Mouse (Mus musculus) MEL (cell line): ENCODE results near the gene Prkaa1. TPM values are rescaled to one million over a fixed set of nuclear protein-coding genes. Genes with fewer than 3 reads are reported as not detected.

ENCODE experiments used
- DNase-seq: peaks from one replicate; pipeline ENCODE4 v3.0.0; 2011; ENCODE audit warnings: low read depth, low spot score
- H3K27ac ChIP-seq: 2 replicates; pipeline ENCODE4 v1.5.1; 2012; ENCODE audit warnings: low read depth, mild to moderate bottlenecking, control low read depth, low read length, moderate library complexity; ENCODE audit not compliant: control insufficient read depth
- H3K27me3 ChIP-seq, 2 experiments: fragments of 150-350 bp in 1 of 2; sonication (generic) in 1 of 2; 2 replicates each; pipeline ENCODE4 v1.6.1; 2012; ENCODE audit warnings: low read length in 2 of 2, mild to moderate bottlenecking in 2 of 2, improper control_type of control experiment in 1 of 2, moderate library complexity in 1 of 2; ENCODE audit not compliant: insufficient read depth in 2 of 2, control insufficient read depth in 1 of 2
- H3K36me3 ChIP-seq, 2 experiments: 2 replicates each; pipeline ENCODE4 v1.6.1; 2012 to 2014; ENCODE audit warnings: low read length in 2 of 2, improper control_type of control experiment in 1 of 2, inconsistent platforms in 1 of 2, mild to moderate bottlenecking in 1 of 2; ENCODE audit not compliant: insufficient read depth in 2 of 2, control insufficient read depth in 1 of 2
- H3K4me1 ChIP-seq, 2 experiments: fragments of 150-350 bp in 1 of 2; sonication (generic) in 1 of 2; 2 replicates each; pipeline ENCODE4 v1.6.1; 2012; ENCODE audit warnings: low read length in 2 of 2, improper control_type of control experiment in 1 of 2, mild to moderate bottlenecking in 1 of 2; ENCODE audit not compliant: insufficient read depth in 2 of 2, control insufficient read depth in 1 of 2
- H3K4me3 ChIP-seq, 2 experiments: fragments of 150-350 bp in 1 of 2; sonication (generic) in 1 of 2; 2 replicates each; pipeline ENCODE4 v1.5.1; 2012; ENCODE audit warnings: low read depth in 2 of 2, low read length in 2 of 2, mild to moderate bottlenecking in 2 of 2, moderate library complexity in 2 of 2, control low read depth in 1 of 2, improper control_type of control experiment in 1 of 2; ENCODE audit not compliant: control insufficient read depth in 1 of 2, insufficient read depth in 1 of 2
- H3K79me2 ChIP-seq: 2 replicates; pipeline ENCODE4 v1.6.1; 2012; ENCODE audit warnings: mild to moderate bottlenecking, low read length, moderate library complexity; ENCODE audit not compliant: control insufficient read depth, poor library complexity, insufficient read depth
- H3K9ac ChIP-seq: 2 replicates; pipeline ENCODE4 v1.6.1; 2012; ENCODE audit warnings: low read depth, mild to moderate bottlenecking, control low read depth, low read length, moderate library complexity; ENCODE audit not compliant: control insufficient read depth, poor library complexity, severe bottlenecking
- H3K9me3 ChIP-seq: fragments of 150-350 bp; sonication (generic); replicated peaks from 2 replicates; pipeline ENCODE4 v1.6.1; 2012; ENCODE audit warnings: mild to moderate bottlenecking, low read length, improper control_type of control experiment, moderate library complexity; ENCODE audit not compliant: insufficient read depth
- CHD1 ChIP-seq: IDR thresholded peaks from 2 replicates; pipeline ENCODE4 v1.6.1; 2012; ENCODE audit warnings: low read depth, mild to moderate bottlenecking, inconsistent platforms, low read length, improper control_type of control experiment
- CTCF ChIP-seq, 3 experiments: IDR thresholded peaks in 2 of 3; conservative IDR thresholded peaks in 1 of 3; 2 replicates each; pipeline ENCODE4 v1.5.1; 2011 to 2012; ENCODE audit warnings: low read length in 3 of 3, low read depth in 2 of 3, mild to moderate bottlenecking in 2 of 3, improper control_type of control experiment in 1 of 3, inconsistent platforms in 1 of 3, mixed read lengths in 1 of 3, moderate library complexity in 1 of 3; ENCODE audit not compliant: control insufficient read depth in 1 of 3, insufficient read depth in 1 of 3, poor library complexity in 1 of 3, severe bottlenecking in 1 of 3
- E2F4 ChIP-seq: IDR thresholded peaks from 2 replicates; pipeline ENCODE4 v1.6.1; 2011; ENCODE audit warnings: low read depth, low read length, improper control_type of control experiment, borderline replicate concordance
- ELF1 ChIP-seq: IDR thresholded peaks from 2 replicates; pipeline ENCODE4 v1.6.1; 2014; ENCODE audit warnings: low read depth, mild to moderate bottlenecking, inconsistent platforms, low read length, improper control_type of control experiment, moderate library complexity
- EP300 ChIP-seq, 2 experiments: IDR thresholded peaks; 2 replicates each; pipeline ENCODE4 v1.6.1; 2011; ENCODE audit warnings: improper control_type of control experiment in 2 of 2, low read length in 2 of 2, low read depth in 1 of 2, mild to moderate bottlenecking in 1 of 2
- ETS1 ChIP-seq: IDR thresholded peaks from 2 replicates; pipeline ENCODE4 v1.6.1; 2012; ENCODE audit warnings: low read depth, mild to moderate bottlenecking, inconsistent platforms, low read length, improper control_type of control experiment, moderate library complexity
- GATA1 ChIP-seq: IDR thresholded peaks from 2 replicates; pipeline ENCODE4 v1.6.1; 2011; ENCODE audit warnings: low read depth, low read length, improper control_type of control experiment
- HCFC1 ChIP-seq: IDR thresholded peaks from 2 replicates; pipeline ENCODE4 v1.6.1; 2012; ENCODE audit warnings: low read depth, mild to moderate bottlenecking, inconsistent platforms, low read length, improper control_type of control experiment, moderate library complexity
- JUND ChIP-seq: IDR thresholded peaks from 2 replicates; pipeline ENCODE4 v1.6.1; 2011; ENCODE audit warnings: low read depth, mild to moderate bottlenecking, improper control_type of control experiment, low read length
- KAT2A ChIP-seq: conservative IDR thresholded peaks from 2 replicates; pipeline ENCODE4 v1.6.1; 2012; ENCODE audit warnings: low read depth, low read length, improper control_type of control experiment, inconsistent platforms
- MAFK ChIP-seq: IDR thresholded peaks from 2 replicates; pipeline ENCODE4 v1.6.1; 2011; ENCODE audit warnings: low read depth, mild to moderate bottlenecking, low read length, improper control_type of control experiment, borderline replicate concordance
- MAX ChIP-seq: IDR thresholded peaks from 2 replicates; pipeline ENCODE4 v1.6.1; 2011; ENCODE audit warnings: low read length, improper control_type of control experiment
- MAZ ChIP-seq: IDR thresholded peaks from 2 replicates; pipeline ENCODE4 v1.6.1; 2012; ENCODE audit warnings: low read depth, mild to moderate bottlenecking, inconsistent platforms, low read length, improper control_type of control experiment
- MEF2A ChIP-seq: IDR thresholded peaks from 2 replicates; pipeline ENCODE4 v1.6.1; 2014; ENCODE audit warnings: low read depth, mild to moderate bottlenecking, inconsistent platforms, low read length, improper control_type of control experiment; ENCODE audit not compliant: poor library complexity, insufficient replicate concordance, severe bottlenecking; ENCODE audit errors: extremely low read depth
- MXI1 ChIP-seq: IDR thresholded peaks from 2 replicates; pipeline ENCODE4 v1.6.1; 2011; ENCODE audit warnings: mild to moderate bottlenecking, low read depth, low read length, improper control_type of control experiment
- MYB ChIP-seq: IDR thresholded peaks from 2 replicates; pipeline ENCODE4 v1.6.1; 2011; ENCODE audit warnings: mild to moderate bottlenecking, low read depth, low read length, improper control_type of control experiment
- MYC ChIP-seq: IDR thresholded peaks from 2 replicates; pipeline ENCODE4 v1.6.1; 2011; ENCODE audit warnings: low read depth, mild to moderate bottlenecking, low read length, improper control_type of control experiment, moderate library complexity
- NELFE ChIP-seq: IDR thresholded peaks from 2 replicates; pipeline ENCODE4 v1.6.1; 2011; ENCODE audit warnings: low read depth, low read length, improper control_type of control experiment
- NRF1 ChIP-seq: IDR thresholded peaks from 2 replicates; pipeline ENCODE4 v1.6.1; 2014; ENCODE audit warnings: low read depth, mild to moderate bottlenecking, inconsistent platforms, low read length, improper control_type of control experiment, moderate library complexity; ENCODE audit not compliant: poor library complexity, insufficient read depth, severe bottlenecking
- POLR2AphosphoS2 ChIP-seq: IDR thresholded peaks from 2 replicates; pipeline ENCODE4 v1.6.1; 2011; ENCODE audit warnings: low read length, improper control_type of control experiment
- POLR2AphosphoS5 ChIP-seq: IDR thresholded peaks from 2 replicates; pipeline ENCODE4 v1.6.1; 2012; ENCODE audit warnings: low read depth, borderline replicate concordance, mild to moderate bottlenecking, inconsistent platforms, low read length, moderate library complexity, mixed read lengths
- RAD21 ChIP-seq: IDR thresholded peaks from 2 replicates; pipeline ENCODE4 v1.6.1; 2011; ENCODE audit warnings: mild to moderate bottlenecking, low read depth, low read length, improper control_type of control experiment
- RCOR1 ChIP-seq: IDR thresholded peaks from 2 replicates; pipeline ENCODE4 v1.6.1; 2012; ENCODE audit warnings: low read depth, mild to moderate bottlenecking, inconsistent platforms, low read length, improper control_type of control experiment
- SIN3A ChIP-seq: IDR thresholded peaks from 2 replicates; pipeline ENCODE4 v1.6.1; 2012; ENCODE audit warnings: low read length, improper control_type of control experiment, inconsistent platforms
- SMC3 ChIP-seq: IDR thresholded peaks from 2 replicates; pipeline ENCODE4 v1.6.1; 2011; ENCODE audit warnings: low read depth, low read length, improper control_type of control experiment
- TBP ChIP-seq: IDR thresholded peaks from 2 replicates; pipeline ENCODE4 v1.8.0; 2011; ENCODE audit warnings: low read depth, low read length, improper control_type of control experiment
- TCF12 ChIP-seq: IDR thresholded peaks from 2 replicates; pipeline ENCODE4 v1.6.1; 2014; ENCODE audit warnings: low read depth, mild to moderate bottlenecking, inconsistent platforms, low read length, improper control_type of control experiment, moderate library complexity
- USF1 ChIP-seq: IDR thresholded peaks from 2 replicates; pipeline ENCODE4 v1.6.1; 2014; ENCODE audit warnings: low read depth, mild to moderate bottlenecking, inconsistent platforms, low read length, improper control_type of control experiment, moderate library complexity
- ZC3H11A ChIP-seq: IDR thresholded peaks from 2 replicates; pipeline ENCODE4 v1.6.1; 2012; ENCODE audit warnings: low read depth, mild to moderate bottlenecking, inconsistent platforms, low read length, improper control_type of control experiment
- ZKSCAN1 ChIP-seq: IDR thresholded peaks from 2 replicates; pipeline ENCODE4 v1.6.1; 2012; ENCODE audit warnings: low read depth, mild to moderate bottlenecking, inconsistent platforms, low read length, improper control_type of control experiment, moderate library complexity
- ZMIZ1 ChIP-seq: IDR thresholded peaks from 2 replicates; pipeline ENCODE4 v1.6.1; 2012; ENCODE audit warnings: low read depth, mild to moderate bottlenecking, inconsistent platforms, low read length, improper control_type of control experiment, moderate library complexity
- ZNF384 ChIP-seq: IDR thresholded peaks from 2 replicates; pipeline ENCODE4 v1.6.1; 2012; ENCODE audit warnings: low read depth, mild to moderate bottlenecking, inconsistent platforms, low read length, improper control_type of control experiment
- polyA plus RNA-seq, 2 experiments: library from polyadenylated mRNA; stranded (reverse) in 1 of 2; unstranded in 1 of 2; fragments of >175 nt in 1 of 2; fragments of >200 nt in 1 of 2; gene quantifications; 2 replicates each; pipeline versions ENCODE4 v1.2.1 to v1.2.4; 2012; ENCODE audit warnings: low replicate concordance in 2 of 2, low read depth in 1 of 2; ENCODE audit not compliant: insufficient read length in 2 of 2, insufficient read depth in 1 of 2, missing spikeins in 1 of 2
- total RNA-seq: library from RNA; depleted of rRNA; stranded (reverse); fragments of 300-350 nt; gene quantifications from 2 replicates; pipeline ENCODE4 v1.2.3, GENCODE M21; 2012

The Prkaa1 gene
- total and polyA plus RNA-seq, 3 experiments, result 18.3 to 23.0 TPM; not detected in 1

DNA sequence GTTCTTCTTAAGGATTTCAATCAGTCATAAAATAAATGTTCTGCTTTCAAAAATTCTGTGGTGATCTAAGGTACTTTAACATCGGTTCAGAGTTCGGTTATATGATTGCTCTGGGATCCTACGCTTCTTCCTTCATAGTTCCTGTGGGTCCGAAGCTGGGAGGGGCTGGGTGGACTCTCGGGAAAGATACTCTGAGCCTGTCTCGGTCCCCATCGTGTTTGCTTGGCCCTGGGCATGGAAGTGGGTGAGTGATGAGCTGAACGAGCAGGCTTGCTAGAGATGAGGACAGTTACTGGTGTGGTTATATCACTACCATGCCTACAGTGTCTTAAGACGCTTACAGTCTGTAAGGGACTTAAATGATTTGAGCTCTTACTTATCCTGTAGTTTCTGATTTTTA lies 25.0 kb upstream of the Prkaa1 start:
- no peaks in the 10 kb centered on the region for H3K27me3 ChIP-seq
- TF ChIP-seq MAFK (no peak), MAX (no peak), USF1 (no peak), TCF12 (no peak)
- peaks cover 25 to 37% of the 10 kb centered on the region in 2 experiments for H3K36me3 ChIP-seq
- peak overlapping the region; percentile 96 for H3K9ac ChIP-seq
- no peak for DNase-seq
- peaks cover 36% of the 10 kb centered on the region for H3K79me2 ChIP-seq
- no peaks in the 10 kb centered on the region for H3K9me3 ChIP-seq
- H3K4me1 ChIP-seq, result peaks cover 2 to 16% of the 10 kb centered on the region in 2 experiments; a peak in 3 of 4 replicates
- H3K27ac ChIP-seq, result peak overlapping the region; percentile 36
- H3K4me3 ChIP-seq, result peak overlapping the region; percentile 61 to 85

DNA sequence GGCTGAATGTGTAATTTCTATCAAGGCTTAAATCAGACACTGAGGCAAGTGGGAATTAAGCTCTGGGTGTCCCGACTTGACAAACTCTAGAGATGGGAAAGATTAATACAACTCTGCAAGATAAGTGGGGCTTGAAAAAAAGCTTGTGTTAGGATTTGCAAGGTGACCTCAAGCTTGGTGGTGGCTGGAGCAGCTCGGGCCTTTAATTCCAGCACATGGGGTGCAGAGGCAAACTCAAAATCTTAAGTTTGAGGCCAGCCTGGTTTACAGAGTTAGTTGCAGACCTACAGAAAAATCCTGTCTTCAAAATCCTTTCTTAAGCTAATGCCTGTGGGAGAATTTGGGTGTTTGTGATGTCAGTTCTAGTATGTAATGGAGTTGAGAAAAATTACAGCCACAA lies 24.5 kb upstream of the Prkaa1 start:
- Histone ChIP-seq H3K9me3 (no peaks in the 10 kb centered on the region), H3K36me3 (peaks cover 25 to 36% of the 10 kb centered on the region in 2 experiments), H3K9ac (peak overlapping the region; percentile 96), H3K27ac (peak overlapping the region; percentile 36), H3K27me3 (no peaks in the 10 kb centered on the region), H3K4me3 (peak overlapping the region in 1 of 2 experiments; percentile 85; a peak in 1 of 4 replicates), H3K4me1 (peaks cover 2 to 14% of the 10 kb centered on the region in 2 experiments; a peak in 3 of 4 replicates), H3K79me2 (peaks cover 36% of the 10 kb centered on the region)
- no peak for TF ChIP-seq GATA1
- no peak for TF ChIP-seq CTCF (IDR thresholded peaks at IDR 0.05 in 2 of 3, conservative IDR thresholded peaks at IDR 0.05 in 1 of 3; ENCODE audit: control insufficient read depth in 1 of 3, insufficient read depth in 1 of 3, low read depth in 2 of 3, low read length in 3 of 3, poor library complexity in 1 of 3, severe bottlenecking in 1 of 3)
- peak; percentile 30; the same call in 1 of the 2 replicates for TF ChIP-seq SIN3A
- no peak for TF ChIP-seq MAFK
- no peak for TF ChIP-seq ZC3H11A
- TF ChIP-seq E2F4, result no peak
- no peak for TF ChIP-seq USF1
- peak; percentile 18; the same call in 1 of the 2 replicates for TF ChIP-seq MXI1
- TF ChIP-seq CHD1, result 0 out of 2 replicates have a peak, but pooled peaks have one; percentile 18
- no peak for TF ChIP-seq MAX
- TF ChIP-seq ELF1, result no peak
- TF ChIP-seq MAZ, result no peak
- no peak for TF ChIP-seq MEF2A
- TF ChIP-seq RCOR1, result no peak
- TF ChIP-seq ZMIZ1, result 0 out of 2 replicates have a peak, but pooled peaks have one; percentile 35
- TF ChIP-seq KAT2A, result no peak
- TF ChIP-seq NRF1, result no peak
- TF ChIP-seq RAD21, result no peak
- TF ChIP-seq MYC, result no peak
- TF ChIP-seq EP300 (IDR thresholded peaks at IDR 0.05; ENCODE audit: low read depth in 1 of 2, low read length in 2 of 2), result no peak
- no peak for TF ChIP-seq NELFE
- TF ChIP-seq SMC3, result no peak; the same call in 1 of the 2 replicates
- TF ChIP-seq MYB, result no peak
- TF ChIP-seq ETS1, result 0 out of 2 replicates have a peak, but pooled peaks have one; percentile 9
- no peak for TF ChIP-seq JUND
- no peak for TF ChIP-seq ZKSCAN1
- no peak for TF ChIP-seq POLR2AphosphoS5
- TF ChIP-seq TBP, result no peak
- TF ChIP-seq HCFC1, result no peak
- TF ChIP-seq POLR2AphosphoS2, result peak; percentile 66
- TF ChIP-seq ZNF384, result no peak
- no peak for DNase-seq
